Mouse (Mus musculus): Measurements from ENCODE around the gene Pip4k2a. TPM values are rescaled to one million over a fixed set of nuclear protein-coding genes. Genes with fewer than 3 reads are reported as not detected.

Pip4k2a gene
- total and polyA plus RNA-seq, 3 experiments, result 6.6 to 52.9 (median 20.8) TPM

DNA sequence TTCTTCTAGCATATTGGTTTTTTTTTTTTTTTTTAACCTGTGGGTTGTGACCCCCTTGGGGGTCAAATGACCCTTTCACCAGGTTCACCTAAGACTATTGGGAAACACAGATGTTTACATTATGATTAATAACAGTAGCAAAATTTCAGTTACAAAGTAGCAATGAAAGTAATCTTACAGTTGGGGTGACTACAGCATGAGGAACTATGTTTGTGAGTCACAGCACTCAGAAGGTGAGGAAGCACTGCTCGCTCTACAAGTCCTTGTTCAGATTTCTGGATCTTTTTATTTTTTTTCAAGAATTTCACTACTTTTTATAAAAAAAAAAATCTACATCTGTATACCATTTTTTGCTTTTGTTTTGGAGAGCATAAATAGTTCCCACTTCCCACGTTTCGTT is 26.4 kb downstream of the Pip4k2a start:
- Histone ChIP-seq H3K27me3 (replicated peaks) (no peaks in the 10 kb centered on the region), H3K36me3 (replicated peaks in 1 of 2; ENCODE audit: control insufficient read depth in 1 of 2, insufficient read depth in 1 of 2, low read length in 1 of 2) (peaks cover 0 to 39% of the 10 kb centered on the region in 2 experiments), H3K27ac (ENCODE audit: insufficient read depth, low read depth) (no peak overlapping the region), H3K4me3 (replicated peaks in 1 of 3; ENCODE audit: low read depth in 2 of 3, low read length in 2 of 3, poor library complexity in 1 of 3) (no peak overlapping the region), H3K9ac (ENCODE audit: insufficient read depth, low read depth) (no peak overlapping the region), H3K9me3 (replicated peaks; ENCODE audit: low read length) (peaks cover 14% of the 10 kb centered on the region), H3K4me2 (ENCODE audit: insufficient read depth, low read depth, poor library complexity, severe bottlenecking) (no peak overlapping the region), H3K79me2 (replicated peaks; ENCODE audit: control insufficient read depth, extremely low read depth, insufficient read depth, poor library complexity, severe bottlenecking) (peaks cover 3% of the 10 kb centered on the region; the same call in 1 of the 2 replicates), H3K4me1 (ENCODE audit: control insufficient read depth in 1 of 2, insufficient read depth in 2 of 2) (peaks cover 0 to 52% of the 10 kb centered on the region in 2 experiments; a peak in 2 of 4 replicates)
- dilution Hi-C loops (cut with MboI; ENCODE audit: extremely low pct_ligation_motif_present, extremely low pct_unique_long_range_greater_than_20kb, low sequenced_read_pairs), result no loop called here
- DNase-seq (ENCODE audit: extremely low read depth), result no peak
- no peak for TF ChIP-seq JUN (IDR thresholded peaks at IDR 0.05; ENCODE audit: insufficient read depth, low read depth, low read length)
- TF ChIP-seq SIN3A (IDR thresholded peaks at IDR 0.05; ENCODE audit: low read length), result no peak
- TF ChIP-seq MAZ (IDR thresholded peaks at IDR 0.05; ENCODE audit: low read depth, low read length), result no peak
- no peak for TF ChIP-seq USF1 (IDR thresholded peaks at IDR 0.05; ENCODE audit: low read depth, low read length)
- no peak for TF ChIP-seq CHD2 (IDR thresholded peaks at IDR 0.05; ENCODE audit: low read length)
- no peak for TF ChIP-seq TCF12 (IDR thresholded peaks at IDR 0.05; ENCODE audit: low read depth, low read length)
- no peak for TF ChIP-seq ETS1 (conservative IDR thresholded peaks at IDR 0.05; ENCODE audit: low read depth, low read length)
- TF ChIP-seq MXI1 (IDR thresholded peaks at IDR 0.05; ENCODE audit: low read depth, low read length), result no peak
- TF ChIP-seq UBTF (IDR thresholded peaks at IDR 0.05; ENCODE audit: low read depth, low read length), result no peak
- TF ChIP-seq RCOR1 (conservative IDR thresholded peaks at IDR 0.05; ENCODE audit: low read depth, low read length), result no peak
- no peak for TF ChIP-seq ZC3H11A (IDR thresholded peaks at IDR 0.05; ENCODE audit: low read depth, low read length)
- no peak for TF ChIP-seq NELFE (IDR thresholded peaks at IDR 0.05; ENCODE audit: low read depth, low read length)
- no peak for TF ChIP-seq E2F4 (IDR thresholded peaks at IDR 0.05; ENCODE audit: insufficient replicate concordance, low read depth, low read length)
- no peak for TF ChIP-seq ZKSCAN1 (IDR thresholded peaks at IDR 0.05; ENCODE audit: borderline replicate concordance, low read depth, low read length)
- no peak for TF ChIP-seq SMC3 (IDR thresholded peaks at IDR 0.05; ENCODE audit: low read depth, low read length)
- no peak for TF ChIP-seq NRF1 (IDR thresholded peaks at IDR 0.05; ENCODE audit: low read depth, low read length)
- no peak for TF ChIP-seq BHLHE40 (IDR thresholded peaks at IDR 0.05; ENCODE audit: low read depth, low read length)
- no peak for TF ChIP-seq MAFK (IDR thresholded peaks at IDR 0.05; ENCODE audit: insufficient replicate concordance, low read length)
- in situ Hi-C loops (cut with MboI; ENCODE audit: low pct_ligation_motif_present, low pct_unique_long_range_greater_than_20kb, low sequenced_read_pairs), result no loop called here

- H3K4me2 ChIP-seq (ENCODE audit: insufficient read depth, low read depth, poor library complexity, severe bottlenecking), result no peak overlapping the region
- in situ Hi-C loops (cut with MboI; ENCODE audit: low pct_ligation_motif_present, low pct_unique_long_range_greater_than_20kb, low sequenced_read_pairs), result no loop called here
- peaks cover 0 to 42% of the 10 kb centered on the region in 2 experiments; a peak in 2 of 4 replicates for H3K4me1 ChIP-seq (ENCODE audit: control insufficient read depth in 1 of 2, insufficient read depth in 2 of 2)
- peaks cover 0 to 45% of the 10 kb centered on the region in 2 experiments for H3K36me3 ChIP-seq (replicated peaks in 1 of 2; ENCODE audit: control insufficient read depth in 1 of 2, insufficient read depth in 1 of 2, low read length in 1 of 2)
- H3K79me2 ChIP-seq (replicated peaks; ENCODE audit: control insufficient read depth, extremely low read depth, insufficient read depth, poor library complexity, severe bottlenecking), result peaks cover 3% of the 10 kb centered on the region; the same call in 1 of the 2 replicates
- TF ChIP-seq SMC3 (IDR thresholded peaks at IDR 0.05; ENCODE audit: low read depth, low read length), result no peak
- TF ChIP-seq UBTF (IDR thresholded peaks at IDR 0.05; ENCODE audit: low read depth, low read length), result no peak
- TF ChIP-seq POLR2A (IDR thresholded peaks at IDR 0.05; ENCODE audit: low read depth, low read length), result no peak
- TF ChIP-seq CHD1 (IDR thresholded peaks at IDR 0.05; ENCODE audit: low read depth, low read length), result no peak
- no peak for TF ChIP-seq TBP (conservative IDR thresholded peaks at IDR 0.05; ENCODE audit: low read depth, low read length)
- no peak for TF ChIP-seq USF1 (IDR thresholded peaks at IDR 0.05; ENCODE audit: low read depth, low read length)
- no peak for TF ChIP-seq E2F4 (IDR thresholded peaks at IDR 0.05; ENCODE audit: insufficient replicate concordance, low read depth, low read length)
- no peak for TF ChIP-seq ZNF384 (IDR thresholded peaks at IDR 0.05; ENCODE audit: low read depth, low read length)
- TF ChIP-seq PAX5 (IDR thresholded peaks at IDR 0.05; ENCODE audit: low read length), result no peak
- no peak for TF ChIP-seq MEF2A (IDR thresholded peaks at IDR 0.05; ENCODE audit: borderline replicate concordance, low read depth, low read length)
- no peak for TF ChIP-seq ELF1 (IDR thresholded peaks at IDR 0.05; ENCODE audit: low read depth, low read length)
- no peak for TF ChIP-seq BHLHE40 (IDR thresholded peaks at IDR 0.05; ENCODE audit: low read depth, low read length)
- TF ChIP-seq RAD21 (IDR thresholded peaks at IDR 0.05; ENCODE audit: low read depth, low read length), result no peak
- no peak for TF ChIP-seq NRF1 (IDR thresholded peaks at IDR 0.05; ENCODE audit: low read depth, low read length)
- no peak for TF ChIP-seq MAX (IDR thresholded peaks at IDR 0.05; ENCODE audit: low read length)
- TF ChIP-seq NELFE (IDR thresholded peaks at IDR 0.05; ENCODE audit: low read depth, low read length), result no peak
- no peak for TF ChIP-seq RCOR1 (conservative IDR thresholded peaks at IDR 0.05; ENCODE audit: low read depth, low read length)
- TF ChIP-seq ZMIZ1 (IDR thresholded peaks at IDR 0.05; ENCODE audit: low read depth, low read length), result no peak
- TF ChIP-seq CHD2 (IDR thresholded peaks at IDR 0.05; ENCODE audit: low read length), result no peak
- dilution Hi-C loops (cut with MboI; ENCODE audit: extremely low pct_ligation_motif_present, extremely low pct_unique_long_range_greater_than_20kb, low sequenced_read_pairs), result no loop called here
- H3K9ac ChIP-seq (ENCODE audit: insufficient read depth, low read depth), result no peak overlapping the region
- H3K27me3 ChIP-seq (replicated peaks), result no peaks in the 10 kb centered on the region
- DNase-seq (ENCODE audit: extremely low read depth), result no peak
- H3K4me3 ChIP-seq (replicated peaks in 1 of 3; ENCODE audit: low read depth in 2 of 3, low read length in 2 of 3, poor library complexity in 1 of 3), result no peak overlapping the region
- no peak overlapping the region for H3K27ac ChIP-seq (ENCODE audit: insufficient read depth, low read depth)
- peaks cover 14% of the 10 kb centered on the region for H3K9me3 ChIP-seq (replicated peaks; ENCODE audit: low read length)
Observed at GRCm38 (mm10) chr2:18970461-18970860, 27.5 kb downstream of the Pip4k2a start.

All from CH12.LX (cell line).